Mouse (Mus musculus): ENCODE measurements at regions not wholly inside any gene's neighbourhood (a gene's known extent, or its start where the extent isn't known, plus 50 kb on each side); places are given as distances from the start of the nearest gene placed in this dataset.

DNA sequence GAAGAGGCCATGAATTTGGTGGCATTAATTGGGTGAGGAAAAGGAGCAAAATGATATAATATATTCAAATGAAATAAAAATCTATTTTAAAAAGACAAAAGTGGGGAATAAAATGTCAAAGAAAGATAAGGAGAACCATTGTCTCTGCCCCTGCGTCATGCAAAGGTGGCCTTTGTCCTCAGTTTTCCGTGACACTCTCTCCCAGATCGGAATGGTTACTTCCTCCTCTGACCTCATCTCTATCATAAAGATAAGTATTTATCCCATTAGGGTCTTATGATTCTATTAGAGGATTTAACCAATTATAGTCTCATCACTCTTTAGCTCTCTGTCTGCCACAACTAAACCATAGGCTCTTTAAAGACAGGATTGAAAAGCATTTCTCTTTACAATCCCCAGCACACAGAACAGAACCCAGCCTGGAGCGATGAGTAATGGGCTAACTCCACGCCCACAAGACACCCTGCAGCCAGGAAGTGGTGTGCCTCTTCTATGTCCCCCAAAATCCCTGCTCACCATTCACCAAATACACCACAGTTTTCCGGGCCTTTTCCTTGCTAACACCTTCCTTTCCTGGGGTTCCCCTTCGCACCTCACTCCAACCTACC lies 240.6 kb downstream of the Mycn start:
- no peak for DNase-seq

DNA sequence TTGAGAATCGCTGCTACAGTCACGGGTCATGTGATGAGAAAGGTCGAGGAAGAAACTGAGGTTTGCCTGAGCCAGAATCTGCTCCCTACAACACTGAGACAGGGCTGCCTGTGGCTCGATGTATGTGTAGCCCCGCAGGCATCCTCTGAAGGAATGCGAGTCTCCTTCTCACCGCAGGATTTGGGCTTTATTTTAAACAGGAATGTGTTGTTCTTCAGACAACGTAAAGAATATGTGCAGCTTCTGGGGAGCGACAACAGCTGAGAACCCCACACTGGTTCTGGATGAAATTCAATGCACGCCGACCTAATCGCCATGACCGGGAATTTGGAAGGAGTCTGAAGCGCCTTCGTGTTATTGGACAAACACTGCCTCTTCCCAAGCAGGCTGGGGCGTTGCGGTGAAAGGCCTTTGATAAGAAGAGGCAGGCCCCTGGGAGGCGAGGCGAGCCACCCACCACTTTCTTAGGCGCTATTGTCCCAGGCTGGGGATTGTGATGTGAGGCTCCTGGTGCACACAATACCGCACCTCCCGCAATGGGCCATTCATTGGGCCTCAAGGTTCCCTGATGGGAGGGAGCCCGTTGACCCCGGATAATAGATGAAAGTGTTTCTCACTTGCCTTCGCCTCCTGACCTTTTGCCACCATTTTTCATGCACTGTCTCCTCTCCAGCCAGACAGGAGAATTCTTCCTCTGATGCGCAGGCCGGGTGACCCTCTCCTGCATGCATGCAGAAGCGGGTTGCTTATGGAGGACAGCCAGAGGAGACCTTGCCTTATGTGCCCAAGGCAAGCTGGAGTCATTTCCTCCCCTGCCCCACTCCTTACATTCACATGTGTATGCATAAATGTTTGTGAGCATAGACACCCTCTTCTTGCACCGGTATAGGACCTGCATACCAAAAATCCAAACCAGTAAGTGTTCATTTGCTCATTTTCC lies 247.6 kb downstream of the Mycn start:
- DNase-seq = no peak

DNA sequence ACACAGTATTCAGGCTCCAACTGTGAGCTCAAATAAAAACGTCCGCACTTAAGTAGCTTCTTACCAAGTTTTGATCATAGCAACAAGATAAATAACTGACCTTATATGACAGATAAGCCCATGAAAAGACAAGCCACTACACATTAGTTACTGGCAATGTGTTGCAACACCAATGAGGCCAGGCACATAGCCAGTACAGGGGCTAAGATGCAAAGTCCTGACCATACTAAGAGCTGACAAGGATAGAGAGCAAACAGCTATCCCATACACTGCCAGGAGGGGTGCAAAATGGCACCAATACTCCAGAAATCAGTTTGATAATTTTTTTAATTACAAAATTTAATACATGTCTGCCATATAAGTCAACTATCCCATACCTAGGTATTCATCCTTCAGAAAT lies 254.3 kb downstream of the Mycn start:
- DNase-seq = no peak

DNA sequence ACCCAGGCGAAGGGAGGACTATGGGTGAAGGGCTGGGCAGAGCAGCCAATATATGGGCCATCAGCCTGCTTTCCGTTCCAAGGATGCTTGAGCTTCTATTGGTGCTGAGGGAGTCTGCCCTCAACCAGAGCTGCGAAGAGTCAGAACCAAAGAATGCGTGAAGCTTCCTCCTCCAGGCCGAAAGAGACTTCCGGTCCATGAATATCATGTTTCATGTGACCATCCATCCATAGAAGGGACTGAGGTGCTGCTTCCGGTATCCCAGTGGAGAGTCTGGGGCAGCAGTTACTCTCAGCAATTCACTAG lies 256.5 kb downstream of the Mycn start:
- no peak for DNase-seq

DNA sequence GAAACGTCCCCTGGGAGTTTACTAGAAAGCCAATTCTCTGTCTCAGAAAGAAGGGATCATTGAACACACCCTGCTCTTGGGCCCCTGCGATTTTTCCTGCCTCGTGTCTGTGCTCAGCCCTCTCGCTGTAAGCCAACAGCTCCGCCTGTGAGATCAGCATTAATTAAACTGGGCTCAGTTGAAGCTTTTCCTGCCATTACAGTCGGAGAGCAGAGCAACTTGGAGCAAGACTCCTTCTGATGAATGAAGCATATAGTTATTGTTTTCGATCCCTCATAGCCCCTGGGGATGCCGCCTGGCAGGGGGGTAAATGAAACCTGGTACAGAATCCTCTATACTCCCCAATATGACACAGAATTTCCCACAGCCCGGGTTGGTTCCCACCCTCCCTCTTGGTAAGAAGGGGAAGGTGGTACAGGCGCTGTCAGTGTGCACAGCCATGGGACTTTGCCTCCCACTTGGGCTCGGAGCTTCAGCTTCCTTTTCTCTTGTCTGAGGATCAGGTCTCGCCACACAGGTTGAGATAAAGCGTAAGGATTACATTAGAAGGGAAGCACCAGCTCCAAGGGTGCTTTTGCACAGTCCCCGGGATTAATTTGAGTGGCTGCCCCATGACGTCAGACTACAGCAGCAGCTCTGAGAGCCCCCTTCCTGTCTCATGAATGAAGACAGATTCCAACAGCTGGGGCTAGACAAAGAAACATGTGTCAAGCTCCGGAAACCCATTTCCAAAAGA lies 257.1 kb downstream of the Mycn start:
- peak; percentile 51 to 55 for DNase-seq

DNA sequence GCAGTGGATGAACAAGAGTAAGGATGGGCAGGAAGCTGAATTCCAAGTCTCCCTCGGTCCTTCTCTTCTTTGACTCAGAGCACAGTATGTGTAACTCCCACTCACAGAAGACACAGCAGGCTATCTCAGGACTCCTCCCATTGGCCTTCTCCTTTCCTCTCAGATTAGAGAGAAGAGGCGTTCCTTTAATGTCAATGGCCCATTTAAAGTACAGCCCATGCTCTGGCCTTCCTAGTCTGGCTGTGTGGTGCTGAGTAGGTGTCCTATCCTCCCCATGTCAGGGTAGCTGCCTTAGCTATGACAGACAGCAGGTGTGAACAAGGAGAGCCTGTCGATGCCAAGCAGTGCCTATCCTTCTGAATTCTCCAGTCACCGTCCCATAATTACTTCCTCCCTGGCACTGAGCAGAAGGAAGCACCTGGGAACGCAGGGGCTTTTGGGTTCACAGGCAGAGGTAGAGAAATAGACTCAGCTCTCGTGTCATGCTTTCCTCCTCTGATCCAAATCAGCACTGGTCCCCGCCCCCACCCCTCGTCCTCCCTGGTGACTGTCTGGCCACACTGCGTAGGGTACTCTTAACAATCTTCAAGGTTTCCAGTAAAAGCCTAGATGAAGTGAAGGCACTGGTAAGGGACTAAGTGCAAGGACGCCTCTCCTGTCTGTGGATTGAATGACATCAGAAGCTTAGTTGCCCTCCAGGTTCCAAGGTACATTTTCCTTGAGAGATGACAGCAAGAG lies 257.8 kb downstream of the Mycn start:
- DNase-seq = peak in 1 of 2 experiments; percentile 24

DNA sequence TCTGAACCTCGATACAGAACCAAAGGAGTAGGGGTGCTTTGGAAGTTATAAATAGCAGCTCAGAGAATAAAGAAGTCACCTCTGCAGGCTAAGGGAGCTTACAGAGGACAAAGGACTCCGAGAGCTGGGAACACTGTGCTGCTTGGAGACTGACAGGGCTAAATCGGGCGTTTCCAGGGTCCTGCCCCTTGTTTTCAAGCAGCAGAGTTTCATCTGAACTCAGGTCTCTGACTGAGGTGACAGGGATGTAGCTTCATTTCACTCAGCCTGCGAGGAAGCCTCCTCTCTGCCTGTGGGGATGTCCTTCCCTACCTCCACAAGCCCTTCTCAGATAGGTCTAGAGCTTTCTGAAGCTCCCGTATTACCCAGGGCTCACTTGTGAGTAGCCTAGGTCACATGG lies 260.6 kb downstream of the Mycn start:
- DNase-seq = peak; percentile 42 to 57

DNA sequence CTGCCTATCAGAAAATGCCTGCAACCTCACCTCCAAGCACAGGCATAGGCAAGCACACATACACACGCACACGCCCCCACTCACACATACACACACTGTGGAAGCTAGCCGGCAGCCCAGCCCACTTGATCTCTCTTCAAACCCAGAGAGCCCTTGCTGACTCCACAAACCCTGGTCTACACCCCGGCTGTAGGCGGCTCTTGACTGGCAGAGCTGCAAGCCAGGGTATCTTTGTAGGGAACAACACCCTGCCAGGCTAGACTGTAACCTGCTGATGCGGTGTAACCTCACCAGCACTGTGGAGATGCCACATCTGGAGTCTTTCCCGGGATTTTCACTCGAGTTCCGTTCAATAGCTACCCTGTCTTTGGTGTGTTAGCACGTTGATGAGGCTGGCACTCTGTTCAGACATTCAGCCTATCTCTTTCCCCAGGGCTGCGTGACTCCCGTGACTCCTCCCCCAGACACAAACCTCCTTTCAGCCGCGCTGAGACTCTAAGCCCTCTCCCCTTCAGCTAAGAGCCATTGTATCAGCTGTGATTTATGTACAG lies 261.3 kb downstream of the Mycn start:
- peak; percentile 74 to 75 for DNase-seq

DNA sequence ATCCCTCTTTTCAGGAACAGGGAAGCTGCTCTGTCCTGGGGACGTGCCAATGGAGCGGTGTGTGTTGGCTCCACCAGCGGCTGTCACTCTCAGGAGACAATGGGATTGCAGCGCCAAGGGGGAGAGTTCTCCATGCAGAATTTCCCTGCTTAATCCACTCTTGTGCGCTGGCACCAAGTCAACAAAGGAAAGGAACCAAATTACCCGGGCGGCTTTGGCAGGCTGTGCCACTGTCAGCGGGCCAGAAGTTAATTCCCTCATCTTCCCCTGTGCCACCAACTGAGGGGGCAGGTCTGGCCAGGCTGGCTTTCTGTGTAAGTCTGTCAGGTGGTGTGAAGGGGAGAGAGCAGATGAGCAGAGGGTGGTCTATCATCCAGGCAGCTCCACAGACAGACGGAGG lies 265.0 kb downstream of the Mycn start:
- DNase-seq = peak; percentile 95 to 97

DNA sequence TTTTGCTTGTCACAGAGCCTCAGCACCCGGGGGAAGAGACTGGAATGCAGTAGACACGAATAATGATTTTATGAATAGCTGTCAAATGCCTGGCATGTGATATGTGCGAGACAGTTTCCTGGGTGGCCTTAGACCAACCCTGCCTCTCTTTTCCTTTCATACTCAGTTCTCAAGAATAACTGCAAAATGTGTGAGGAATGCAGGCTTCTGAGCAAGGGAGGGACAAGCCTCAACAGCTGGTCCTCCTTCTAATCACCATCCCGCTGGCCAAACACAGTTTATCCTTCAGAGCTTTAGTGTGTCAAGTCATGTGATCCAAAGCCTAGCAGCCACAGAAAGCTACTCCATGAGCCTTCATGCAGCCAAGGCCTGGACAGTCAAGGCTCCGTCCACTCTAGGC lies 271.8 kb downstream of the Mycn start:
- no peak for DNase-seq

DNA sequence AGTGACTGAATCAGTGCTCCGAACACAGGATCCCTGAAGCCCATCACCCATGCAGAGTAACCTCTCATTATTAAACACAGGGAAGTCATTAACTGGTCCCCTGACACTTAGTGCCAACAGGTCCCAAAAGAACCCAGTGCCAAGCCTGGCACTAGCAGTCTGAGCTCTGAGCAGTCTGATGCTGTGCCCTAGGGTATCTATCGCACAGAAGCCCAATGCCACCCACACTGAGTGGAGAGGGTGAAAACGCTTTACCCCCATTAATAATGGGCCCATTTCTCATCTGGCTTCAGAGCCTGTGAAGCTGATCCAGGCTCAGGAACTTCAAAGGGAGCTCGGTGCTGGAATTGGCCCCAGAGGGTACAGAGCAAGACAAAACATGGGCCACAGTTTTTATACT lies 272.8 kb downstream of the Mycn start:
- DNase-seq = no peak

DNA sequence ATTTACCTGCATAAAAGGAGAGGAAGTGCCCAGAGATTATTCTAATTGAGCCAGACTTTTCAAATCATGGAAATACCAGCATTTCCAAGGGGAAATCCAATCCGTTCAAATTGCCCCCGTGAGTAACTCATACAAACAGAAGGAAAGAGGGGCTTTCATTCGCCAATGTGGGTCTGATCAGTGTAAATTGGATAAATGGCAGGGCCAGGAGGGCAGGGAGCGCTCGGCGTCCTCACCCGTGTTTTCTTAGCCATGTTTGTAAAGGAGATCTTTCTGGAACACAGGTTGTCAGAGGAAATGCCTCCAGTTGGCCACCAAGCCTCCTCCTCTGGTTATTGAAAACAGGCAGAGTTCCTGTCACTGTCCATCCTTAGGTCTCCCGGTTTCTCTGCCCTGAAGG lies 286.1 kb downstream of the Mycn start:
- DNase-seq = no peak

DNA sequence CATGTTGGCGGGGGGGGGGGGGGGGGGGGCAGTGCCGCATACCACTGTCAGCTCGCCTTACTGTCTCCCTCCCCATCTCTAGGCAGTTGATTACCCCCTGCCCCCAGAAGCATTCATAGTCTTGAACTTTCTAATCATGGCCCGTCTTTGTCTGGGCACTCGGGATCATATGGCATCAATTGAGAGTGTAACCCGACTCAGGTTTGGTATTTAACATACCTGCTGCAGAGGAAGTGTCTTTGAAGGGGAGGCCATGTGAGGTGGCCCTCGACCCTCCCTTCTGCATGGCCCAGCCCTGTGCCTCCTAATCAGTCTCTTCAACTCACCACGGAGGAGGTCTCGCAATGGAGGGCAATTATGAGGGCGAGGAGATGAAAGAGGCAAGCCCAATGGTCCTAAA lies 286.5 kb downstream of the Mycn start:
- no peak for DNase-seq

DNA sequence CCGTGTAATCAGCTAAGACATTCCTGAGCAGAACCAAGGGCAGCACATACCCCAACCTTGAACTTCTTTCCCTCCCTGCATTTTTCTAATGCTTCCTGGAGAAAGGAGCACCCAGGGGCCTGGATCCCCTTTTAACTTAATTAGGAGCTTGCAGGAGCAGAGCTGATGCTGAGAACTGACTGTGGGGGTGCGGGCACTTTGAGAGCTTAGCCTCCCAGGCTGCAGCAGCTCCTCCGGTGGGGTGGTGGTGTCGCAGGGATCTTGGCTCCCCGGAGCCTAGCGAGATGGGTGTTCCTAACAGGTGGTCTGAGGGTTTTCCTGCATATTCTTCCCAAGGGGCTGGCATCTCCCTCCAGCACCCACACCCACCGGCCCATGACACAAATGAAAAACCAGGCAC lies 289.4 kb downstream of the Mycn start:
- no peak for DNase-seq

DNA sequence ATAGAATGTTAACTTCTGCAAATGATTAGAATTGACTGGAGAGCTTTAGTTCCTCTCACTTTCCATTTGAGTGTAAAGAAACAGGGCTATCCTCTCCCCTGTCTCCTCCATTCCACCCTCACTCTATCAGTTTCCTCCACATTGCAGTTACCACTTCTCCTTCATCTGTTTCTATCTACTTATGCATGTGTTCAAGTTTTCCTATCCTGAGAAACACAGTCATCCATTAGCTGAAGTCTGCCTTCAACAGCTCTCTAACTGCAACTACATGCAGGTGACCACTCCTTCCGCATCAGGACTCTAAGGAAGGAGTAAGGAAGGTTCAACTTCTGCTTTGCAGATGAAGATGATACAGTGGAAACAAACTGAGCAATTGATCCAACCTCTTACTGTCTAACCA lies 291.4 kb downstream of the Mycn start:
- DNase-seq = no peak

DNA sequence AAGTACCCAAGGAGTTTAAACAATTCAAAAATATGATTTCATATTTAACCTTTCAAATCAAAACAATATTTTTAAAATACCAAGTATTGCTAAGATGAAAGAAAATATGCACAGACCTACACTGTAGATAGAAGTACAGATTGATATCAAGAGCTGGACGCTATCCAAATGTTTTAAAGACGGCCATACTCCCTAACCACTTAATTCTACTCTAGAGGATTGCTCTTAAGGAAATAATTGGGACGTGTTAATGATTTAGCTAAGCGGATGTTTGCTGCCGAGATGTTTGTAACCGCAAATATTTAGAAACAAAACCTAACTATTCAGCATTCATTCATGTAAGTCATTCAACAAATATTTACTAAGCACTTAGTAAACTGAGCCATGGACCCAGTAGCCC lies 294.2 kb downstream of the Mycn start:
- DNase-seq = no peak

DNA sequence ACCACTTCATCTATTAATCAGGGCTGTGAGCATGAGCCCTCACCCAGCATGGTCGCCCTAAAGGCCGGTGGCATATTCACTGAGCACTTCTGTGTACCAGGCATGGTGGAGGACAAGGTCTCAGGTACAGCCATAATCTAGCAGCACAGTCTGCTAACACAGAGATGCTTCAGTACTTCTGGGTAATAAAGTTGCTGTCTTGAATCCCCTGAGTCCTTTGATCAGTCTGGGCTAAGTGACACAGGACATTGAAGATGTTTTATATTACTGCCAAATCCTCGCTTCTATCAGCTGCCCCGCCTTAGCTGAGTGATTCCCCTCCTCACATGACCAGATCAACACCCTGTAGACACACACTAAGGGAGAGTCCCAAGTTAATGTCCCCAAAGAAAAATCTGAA lies 296.5 kb downstream of the Mycn start:
- DNase-seq = no peak

DNA sequence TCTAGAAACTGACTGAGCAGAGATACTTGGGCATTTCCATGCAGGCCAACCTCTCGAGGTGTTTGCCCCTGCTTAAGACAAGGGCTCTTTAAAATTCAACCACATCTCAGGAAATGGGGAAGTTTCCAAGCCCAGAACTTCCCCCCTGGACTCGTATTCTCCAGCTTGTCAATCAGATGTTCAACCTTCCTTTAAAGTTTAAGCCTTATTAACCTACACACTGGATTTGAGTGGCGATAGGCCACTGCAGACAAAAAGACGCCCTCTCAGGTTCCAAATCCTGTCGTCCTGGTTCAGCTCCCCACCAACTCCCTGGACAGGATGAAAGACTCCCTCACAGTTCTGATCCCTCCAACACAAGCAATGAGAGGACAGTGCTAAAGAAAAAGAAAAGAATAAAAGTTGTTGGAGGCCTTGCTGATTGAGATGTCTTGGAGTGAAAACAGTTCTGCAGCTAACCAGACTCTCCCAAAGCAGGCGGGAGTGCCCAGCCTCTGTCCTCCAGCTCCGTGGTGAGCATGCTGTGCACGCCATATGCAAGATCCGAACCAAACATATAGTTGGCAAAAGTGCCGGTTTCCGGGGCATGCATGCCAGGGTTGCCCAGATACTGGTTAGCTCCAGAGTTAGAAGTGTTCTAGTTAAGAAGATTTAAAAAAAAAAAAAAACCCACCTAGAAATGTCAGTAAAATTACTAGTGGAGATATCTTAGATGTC lies 298.3 kb downstream of the Mycn start:
- DNase-seq = peak; percentile 69 to 80

DNA sequence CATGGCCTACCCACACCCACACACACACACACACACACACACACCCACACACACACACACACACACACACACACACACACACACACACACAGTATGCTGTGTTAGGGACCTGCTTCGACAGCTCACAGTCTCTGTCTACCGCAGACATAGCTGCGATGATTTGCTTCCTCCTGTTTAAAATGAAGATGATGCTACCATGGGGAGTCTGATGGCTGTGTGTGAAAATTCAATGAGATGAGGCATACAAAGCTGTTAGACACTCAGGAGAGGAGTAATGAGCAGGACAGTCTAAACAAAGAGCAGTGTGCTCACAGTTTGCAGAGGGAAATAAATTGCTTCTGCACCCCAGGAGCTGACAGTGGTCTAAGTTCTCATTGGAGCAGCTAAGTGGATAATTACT lies 306.4 kb downstream of the Mycn start:
- DNase-seq = no peak

DNA sequence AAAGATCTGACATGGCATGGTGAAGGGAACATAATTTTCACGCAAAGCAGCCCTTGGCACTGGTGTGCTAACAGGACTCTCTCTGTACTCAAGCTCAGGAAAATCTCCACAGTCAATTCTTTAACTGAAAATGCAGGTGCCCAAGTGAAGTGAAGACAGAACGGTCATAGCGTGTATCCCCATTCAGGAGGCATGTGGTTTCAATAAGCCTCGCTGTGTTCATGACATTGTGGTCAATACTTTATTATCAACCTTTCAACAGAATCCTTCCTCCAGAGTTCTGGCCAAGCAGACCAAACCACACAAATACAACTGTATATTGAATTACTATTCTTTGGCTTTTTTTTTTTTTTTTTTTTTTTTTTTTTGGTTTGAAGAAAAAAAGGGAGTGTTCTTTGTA lies 314.1 kb downstream of the Mycn start:
- DNase-seq = no peak

DNA sequence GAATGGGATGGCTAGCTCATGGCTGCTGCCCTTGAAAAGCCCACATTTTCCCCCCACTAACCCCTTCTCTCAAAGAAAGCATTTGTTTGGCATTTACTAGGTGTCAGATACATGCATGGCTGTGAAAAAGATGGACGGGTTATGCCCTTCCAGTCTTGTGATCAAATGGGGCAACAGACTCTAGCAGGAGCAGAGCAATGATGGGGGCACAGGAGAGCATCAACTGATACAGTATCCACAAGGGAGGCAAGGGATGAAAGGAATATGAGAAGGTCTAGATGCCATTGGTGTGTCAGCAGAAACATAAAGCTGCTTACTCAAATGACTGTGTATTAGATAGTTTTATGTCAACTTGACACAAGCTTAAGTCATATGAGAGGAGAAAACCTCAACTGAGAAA lies 315.9 kb downstream of the Mycn start:
- no peak for DNase-seq

DNA sequence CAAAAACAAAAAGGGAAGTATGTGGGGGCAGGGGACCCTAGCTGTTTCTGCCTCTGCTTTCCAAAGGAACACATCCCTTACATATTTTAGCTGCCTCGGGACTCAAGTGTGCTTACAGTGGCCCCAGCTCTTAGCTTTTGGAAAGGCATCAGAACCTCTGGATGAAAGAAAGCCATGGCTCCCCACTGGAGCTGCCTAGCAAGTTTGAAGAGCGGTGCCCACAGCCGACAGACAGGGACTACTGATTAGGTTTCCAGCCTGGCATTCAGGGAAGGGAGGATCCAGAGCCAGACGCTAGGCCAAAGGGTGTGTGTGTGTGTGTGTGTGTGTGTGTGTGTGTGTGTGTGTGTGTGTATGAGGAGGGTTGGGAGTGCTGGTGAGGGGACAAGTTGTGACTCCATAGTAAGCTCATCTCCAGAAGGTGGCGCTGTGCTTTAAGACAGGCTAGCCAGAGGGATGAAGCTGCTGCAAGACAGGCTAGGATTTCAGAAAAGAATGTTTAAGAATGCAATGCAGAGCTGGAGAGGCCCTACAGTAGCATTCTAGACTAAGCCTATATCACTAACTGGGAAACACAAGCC lies 318.9 kb downstream of the Mycn start:
- peak; percentile 96 to 97 for DNase-seq

Measured in cerebellum, postnatal 10 days (tissue).